Mouse (Mus musculus): ENCODE measurements around the gene Itprip.
A peak's percentile ranks its signal among the peaks of the same experiment; 100 is the strongest.

The Itprip gene

GRCm38 (mm10) chr19:47919126-47919965, at the start of gene Itprip, which contains the start of gene Cfap43:
Itprip (minus strand) TSS chr19:47919299.
Cfap43 (minus strand) TSS chr19:47919287.
- peak; percentile 88 for DNase-seq (ENCODE audit: extremely low spot score, low spot score)

- no peak for DNase-seq (ENCODE audit: extremely low spot score, low spot score)
Observed at GRCm38 (mm10) chr19:47958181-47958580, 39.1 kb upstream of the Itprip start.

- no peak for DNase-seq (ENCODE audit: extremely low spot score, low spot score)
Observed at GRCm38 (mm10) chr19:47953169-47953568, 34.1 kb upstream of the Itprip start.

- DNase-seq (ENCODE audit: extremely low spot score, low spot score) = no peak
Observed at GRCm38 (mm10) chr19:47950946-47951345, 31.8 kb upstream of the Itprip start.

- DNase-seq (ENCODE audit: extremely low spot score, low spot score) = no peak
Observed at GRCm38 (mm10) chr19:47946821-47947465, 27.8 kb upstream of the Itprip start.

- DNase-seq (ENCODE audit: extremely low spot score, low spot score) = no peak
Observed at GRCm38 (mm10) chr19:47939361-47939760, 20.3 kb upstream of the Itprip start.

- peak; percentile 84 for DNase-seq (ENCODE audit: extremely low spot score, low spot score)
Observed at GRCm38 (mm10) chr19:47937443-47938406, 18.6 kb upstream of the Itprip start, which contains the start of gene Cfap58. Cfap58 (plus strand) TSS chr19:47937675.

GRCm38 (mm10) chr19:47936938-47937337, 17.8 kb upstream of the Itprip start:
- DNase-seq (ENCODE audit: extremely low spot score, low spot score) = no peak

- DNase-seq (ENCODE audit: extremely low spot score, low spot score) = no peak
Observed at GRCm38 (mm10) chr19:47936490-47936889, 17.4 kb upstream of the Itprip start.

GRCm38 (mm10) chr19:47935530-47935929, 16.4 kb upstream of the Itprip start:
- DNase-seq (ENCODE audit: extremely low spot score, low spot score) = no peak

- DNase-seq (ENCODE audit: extremely low spot score, low spot score) = no peak
Observed at GRCm38 (mm10) chr19:47934636-47935238, 15.6 kb upstream of the Itprip start.

GRCm38 (mm10) chr19:47934146-47934545, 15.0 kb upstream of the Itprip start:
- DNase-seq (ENCODE audit: extremely low spot score, low spot score) = no peak

- DNase-seq (ENCODE audit: extremely low spot score, low spot score) = peak; percentile 33
Observed at GRCm38 (mm10) chr19:47931982-47932638, 13.0 kb upstream of the Itprip start.

GRCm38 (mm10) chr19:47929043-47929442, 9.9 kb upstream of the Itprip start:
- DNase-seq (ENCODE audit: extremely low spot score, low spot score) = no peak

- DNase-seq (ENCODE audit: extremely low spot score, low spot score) = no peak
Observed at GRCm38 (mm10) chr19:47927032-47927431, 7.9 kb upstream of the Itprip start.

GRCm38 (mm10) chr19:47925819-47926218, 6.7 kb upstream of the Itprip start:
- DNase-seq (ENCODE audit: extremely low spot score, low spot score) = no peak

- DNase-seq (ENCODE audit: extremely low spot score, low spot score) = no peak
Observed at GRCm38 (mm10) chr19:47919966-47920375, 872 bp upstream of the Itprip start.

- DNase-seq (ENCODE audit: extremely low spot score, low spot score) = no peak
Observed at GRCm38 (mm10) chr19:47918455-47919101, 521 bp downstream of the Itprip start.

- DNase-seq (ENCODE audit: extremely low spot score, low spot score) = no peak
Observed at GRCm38 (mm10) chr19:47918016-47918415, 1.1 kb downstream of the Itprip start.

GRCm38 (mm10) chr19:47917396-47917795, 1.7 kb downstream of the Itprip start:
- DNase-seq (ENCODE audit: extremely low spot score, low spot score) = no peak

All from neural tube, embryonic 10.5 days (tissue).